Mouse (Mus musculus): ENCODE measurements around the gene Tmc6.

- TF ChIP-seq CTCF (conservative IDR thresholded peaks at IDR 0.05 in 1 of 2, IDR thresholded peaks at IDR 0.05 in 1 of 2; ENCODE audit: low read depth in 2 of 2, low read length in 2 of 2) (no peak), POLR2AphosphoS2 (IDR thresholded peaks at IDR 0.05; ENCODE audit: low read depth, low read length) (no peak), POLR2A (IDR thresholded peaks at IDR 0.05; ENCODE audit: low read depth, low read length) (no peak), RAD21 (IDR thresholded peaks at IDR 0.05; ENCODE audit: low read depth, low read length) (no peak), MAX (IDR thresholded peaks at IDR 0.05; ENCODE audit: low read length) (no peak), CHD1 (IDR thresholded peaks at IDR 0.05; ENCODE audit: low read depth, low read length) (no peak), CHD2 (IDR thresholded peaks at IDR 0.05; ENCODE audit: low read length) (no peak), ZNF384 (IDR thresholded peaks at IDR 0.05; ENCODE audit: low read depth, low read length) (no peak), NELFE (IDR thresholded peaks at IDR 0.05; ENCODE audit: low read depth, low read length) (no peak), ETS1 (conservative IDR thresholded peaks at IDR 0.05; ENCODE audit: low read depth, low read length) (no peak)
Measured at GRCm38 (mm10) chr11:117830401-117830800, 48.4 kb upstream of the Tmc6 start.

All from CH12.LX (cell line).